Comparison of ENCODE assay signal across 9 mouse cellular contexts in genomic region chr16:30235577-30235976, GRCm38 (mm10). TPM values are rescaled to one million over a fixed set of nuclear protein-coding genes. Genes with fewer than 3 reads are reported as not detected.
DNase-seq lines count a peak whose midpoint lies in the region; ATAC-seq and TF ChIP-seq lines count a peak whose summit lies in the region.
"Had no signal": no experiment of that assay in that cellular context is flagged by ENCODE, and none has a peak within 500 bp of the region (broad histone marks: within the 10 kb centered on the region; RNA-seq: fewer than 3 reads in every experiment).

No protein-coding gene starts in this region.

- 0 out of 2 replicates have a peak, but pooled peaks cover 5% of the 10 kb centered on the region for H3K27me3 ChIP-seq in liver, postnatal 0 days (ENCODE audit: insufficient read depth, low read length)
- 0 out of 2 replicates have a peak, but pooled peaks cover 7% of the 10 kb centered on the region for H3K27me3 ChIP-seq in limb, embryonic 15.5 days

- DNase-seq in frontal cortex, postnatal 14 days (ENCODE audit: low spot score in 2 of 2) = no peak
- no peak for DNase-seq in liver, postnatal 0 days
- DNase-seq in liver = no peak
- DNase-seq in brain, adult 2 months (ENCODE audit: low read depth, low spot score) = peak; percentile 29
- DNase-seq in thymus, adult 18-20 months = no peak

- H3K36me3 ChIP-seq in liver, postnatal 0 days (replicated peaks; ENCODE audit: insufficient read depth, low read length) = no peaks in the 10 kb centered on the region
- H3K36me3 ChIP-seq in limb, embryonic 15.5 days = no peaks in the 10 kb centered on the region
- H3K36me3 ChIP-seq: liver, embryonic 12.5 days had no signal

- peak overlapping the region; percentile 79; the same call in 1 of the 2 replicates for H3K4me2 ChIP-seq in liver, postnatal 0 days (ENCODE audit: low read depth, low read length)
- H3K4me2 ChIP-seq in limb, embryonic 15.5 days = peak overlapping the region; percentile 65; the same call in 1 of the 2 replicates

- H3K27ac ChIP-seq in liver, postnatal 0 days (ENCODE audit: low read depth) = no peak overlapping the region
- peak overlapping the region; percentile 86 for H3K27ac ChIP-seq in limb, embryonic 15.5 days
- H3K27ac ChIP-seq: liver, embryonic 12.5 days had no signal

- 58% methylated on average over 2 of the region's 2 CpGs for WGBS in liver, postnatal 0 days (ENCODE audit: insufficient replicate concordance)
- WGBS in limb, embryonic 15.5 days = 32% methylated on average over 2 of the region's 2 CpGs

- no peak for TF ChIP-seq CTCF in liver, postnatal 0 days (IDR thresholded peaks at IDR 0.05; ENCODE audit: low read depth)

- ATAC-seq in frontal cortex, adult (ENCODE audit: low TSS enrichment) = peak; percentile 10; the same call in 1 of the 2 replicates
- no peak for ATAC-seq in liver, postnatal 0 days
- ATAC-seq in limb, embryonic 15.5 days (ENCODE audit: insufficient number of reproducible peaks, low FRiP score, low TSS enrichment, low read depth) = no peak
- no peak for ATAC-seq in granulocyte monocyte progenitor cell, adult 5-6 weeks (replicated peaks; ENCODE audit: poor library complexity, severe bottlenecking)

- no peak overlapping the region; the same call in 1 of the 2 replicates for H3K9ac ChIP-seq in liver, postnatal 0 days (replicated peaks)
- no peak overlapping the region for H3K9ac ChIP-seq in limb, embryonic 15.5 days

- no peak overlapping the region for H3K4me3 ChIP-seq in liver, postnatal 0 days (ENCODE audit: low read depth, low read length)
- H3K4me3 ChIP-seq in limb, embryonic 15.5 days = peak overlapping the region; percentile 35; the same call in 1 of the 2 replicates

- no peak for TF ChIP-seq EP300 in liver, postnatal 0 days (IDR thresholded peaks at IDR 0.05; ENCODE audit: low read depth)

- H3K9me3 ChIP-seq in liver, postnatal 0 days (ENCODE audit: low read length) = no peaks in the 10 kb centered on the region
- no peaks in the 10 kb centered on the region for H3K9me3 ChIP-seq in limb, embryonic 15.5 days
- H3K9me3 ChIP-seq: liver, embryonic 12.5 days had no signal

- H3K4me1 ChIP-seq in liver, postnatal 0 days (ENCODE audit: insufficient read depth) = peaks cover 3% of the 10 kb centered on the region
- peaks cover 55% of the 10 kb centered on the region for H3K4me1 ChIP-seq in limb, embryonic 15.5 days

RNA-seq across cellular contexts. Expression of gene Cpn2, which starts 31.7 kb away (rescaled TPM):
- 10.9 and 12.0 TPM in 2 replicates for polyA plus RNA-seq in liver, postnatal 0 days (2015; fragmentation: Nextera tagmentation; extraction: Ambion mirVana)
- polyA plus RNA-seq in limb, embryonic 15.5 days (2015; fragmentation: Nextera tagmentation; extraction: Ambion mirVana) = not detected in 2 replicates
- not detected in 2 replicates for total RNA-seq in granulocyte monocyte progenitor cell, adult 5-6 weeks (2014; fragmentation: Nextera tagmentation)
- not detected in 2 replicates for total RNA-seq in granulocyte monocyte progenitor cell, adult 5-6 weeks (2017)

RNA-seq across cellular contexts. Expression of gene Lrrc15, which starts 47.5 kb away (rescaled TPM):
- polyA plus RNA-seq in liver, postnatal 0 days (2015; fragmentation: Nextera tagmentation; extraction: Ambion mirVana) = 0.11 TPM in 2 replicates
- polyA plus RNA-seq in limb, embryonic 15.5 days (2015; fragmentation: Nextera tagmentation; extraction: Ambion mirVana) = 1.8 and 2.1 TPM in 2 replicates
- not detected in 2 replicates for total RNA-seq in granulocyte monocyte progenitor cell, adult 5-6 weeks (2014; fragmentation: Nextera tagmentation)
- not detected in 2 replicates for total RNA-seq in granulocyte monocyte progenitor cell, adult 5-6 weeks (2017)

Comparison
In these comparisons a context has a peak if more than half of its experiments do, and no peak if none do; other contexts are left out.
1. RNA of gene Cpn2, which starts 31.7 kb away (polyA plus RNA-seq): 10.9 to 12.0 TPM in liver, postnatal 0 days; not detected in limb, embryonic 15.5 days; every median in the first group is over 10 times any median in the second.